Mouse (Mus musculus) right cerebral cortex, postnatal 36 days (tissue): ENCODE results near the gene Sin3b.

Source experiments
- DNase-seq, 2 experiments: peaks; one replicate each; pipeline ENCODE4 v3.0.0; 2022; ENCODE audit warnings: low spot score in 2 of 2, mixed read lengths in 1 of 2

Gene Sin3b

GRCm38 (mm10) chr8:72753781-72754180 is 30.7 kb downstream of the Sin3b start:
- DNase-seq = no peak

- no peak for DNase-seq
Measured at GRCm38 (mm10) chr8:72756031-72756430, 32.9 kb downstream of the Sin3b start.

DNA sequence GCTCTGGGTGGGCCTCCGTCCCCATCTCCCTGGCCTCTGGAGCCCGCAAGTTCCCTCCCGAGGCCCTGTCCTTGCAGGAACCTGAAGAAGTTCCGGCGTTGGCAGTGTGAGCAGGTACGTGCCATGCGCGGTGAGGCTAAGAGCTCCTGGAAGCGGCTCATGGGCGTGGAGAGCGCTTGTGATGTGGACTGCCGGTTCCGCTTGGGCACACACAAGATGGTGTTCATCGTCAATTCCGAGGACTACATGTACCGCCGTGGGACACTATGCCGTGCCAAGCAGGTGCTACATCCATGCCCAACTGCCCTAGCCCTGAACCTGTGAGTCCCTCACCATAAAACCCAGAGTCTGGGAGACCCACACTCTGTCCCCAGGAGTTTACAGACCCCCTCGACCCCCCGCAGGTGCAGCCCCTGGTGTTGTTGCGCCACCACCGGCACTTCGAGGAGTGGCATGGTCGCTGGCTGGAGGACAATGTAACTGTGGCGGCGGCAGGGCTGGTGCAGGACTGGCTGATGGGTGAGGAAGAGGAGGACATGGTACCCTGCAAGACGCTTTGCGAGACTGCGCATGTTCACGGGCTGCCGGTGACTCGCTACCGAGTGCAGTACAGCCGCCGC is 33.8 kb downstream of the Sin3b start:
- DNase-seq = no peak

DNA sequence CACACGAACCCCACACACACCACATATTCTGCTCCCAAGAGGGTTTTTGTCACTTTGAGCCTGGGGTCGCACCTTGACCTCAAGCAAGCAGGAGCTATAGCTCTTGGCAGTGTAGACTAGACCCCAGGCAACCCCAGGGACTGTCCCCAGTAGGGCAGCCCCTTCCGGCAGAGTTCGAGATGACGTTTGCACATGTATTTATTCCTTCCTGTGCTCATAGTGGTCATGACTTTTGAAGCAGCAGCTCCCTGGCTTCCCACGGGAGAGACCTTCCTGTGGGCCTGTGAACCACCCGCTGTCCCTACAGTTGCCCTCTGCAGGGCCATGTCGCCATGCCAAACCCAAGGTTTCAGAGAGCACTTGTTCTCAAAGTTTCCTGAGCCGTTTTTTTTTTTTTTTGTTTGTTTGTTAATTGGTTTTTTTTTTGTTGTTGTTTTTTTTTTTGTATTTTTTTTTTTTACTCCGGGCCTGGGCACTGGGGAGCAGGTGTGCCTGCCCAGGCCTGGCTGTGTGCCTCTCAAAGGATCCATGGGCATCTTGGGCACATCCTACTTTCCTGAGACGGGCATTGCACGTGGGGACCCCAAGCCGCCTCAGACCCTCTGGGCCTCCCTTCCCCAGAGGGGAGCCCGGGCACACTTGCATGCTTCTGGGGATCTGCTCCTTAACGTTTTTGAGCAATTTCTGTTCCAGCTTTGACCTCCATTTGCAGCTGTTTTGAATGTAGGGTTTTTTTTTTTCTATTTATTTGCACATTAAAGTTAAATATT is 34.5 kb downstream of the Sin3b start:
- no peak for DNase-seq

DNA sequence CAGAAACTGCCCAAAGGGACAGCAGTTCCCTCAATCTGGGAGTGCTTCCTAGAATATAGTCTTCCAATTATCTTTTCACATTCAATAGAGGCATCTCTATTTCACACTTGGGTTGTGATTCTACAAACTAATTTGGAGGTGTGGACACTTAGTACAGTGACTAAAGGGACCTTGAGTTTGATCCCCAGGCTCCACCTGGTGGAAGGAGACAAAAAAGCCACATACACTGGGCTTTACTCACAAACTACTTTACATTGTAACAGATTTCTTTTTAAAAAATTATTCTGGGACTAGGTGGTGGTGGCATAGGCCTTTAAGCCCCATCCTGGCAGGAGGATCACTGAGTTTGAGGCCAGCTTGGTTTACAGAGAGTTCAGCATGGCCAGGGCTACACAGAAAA is 35.2 kb downstream of the Sin3b start:
- no peak for DNase-seq

GRCm38 (mm10) chr8:72760216-72760615 is 37.1 kb downstream of the Sin3b start:
- no peak for DNase-seq

- DNase-seq = no peak
Measured at GRCm38 (mm10) chr8:72761322-72762051, 38.4 kb downstream of the Sin3b start, which contains the start of gene F2rl3. Gene F2rl3, plus strand, starts transcription at chr8:72761880.

DNA sequence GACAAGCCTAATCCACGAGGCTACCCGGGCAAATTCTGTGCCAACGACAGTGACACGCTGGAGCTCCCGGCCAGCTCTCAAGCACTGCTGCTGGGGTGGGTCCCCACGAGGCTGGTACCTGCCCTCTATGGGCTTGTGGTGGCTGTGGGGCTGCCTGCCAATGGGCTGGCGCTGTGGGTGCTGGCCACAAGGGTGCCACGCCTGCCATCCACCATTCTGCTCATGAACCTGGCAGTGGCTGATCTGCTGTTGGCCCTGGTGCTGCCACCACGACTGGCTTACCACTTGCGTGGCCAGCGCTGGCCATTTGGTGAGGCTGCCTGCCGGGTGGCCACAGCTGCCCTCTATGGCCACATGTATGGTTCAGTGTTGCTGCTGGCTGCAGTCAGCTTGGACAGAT is 39.2 kb downstream of the Sin3b start:
- no peak for DNase-seq

GRCm38 (mm10) chr8:72765696-72766095 is 42.6 kb downstream of the Sin3b start:
- no peak for DNase-seq

- DNase-seq = no peak
Measured at GRCm38 (mm10) chr8:72766777-72767176, 43.7 kb downstream of the Sin3b start.

GRCm38 (mm10) chr8:72777797-72778196 is 54.7 kb downstream of the Sin3b start:
- DNase-seq = no peak

GRCm38 (mm10) chr8:72780644-72781043 is 57.6 kb downstream of the Sin3b start:
- DNase-seq = no peak

DNA sequence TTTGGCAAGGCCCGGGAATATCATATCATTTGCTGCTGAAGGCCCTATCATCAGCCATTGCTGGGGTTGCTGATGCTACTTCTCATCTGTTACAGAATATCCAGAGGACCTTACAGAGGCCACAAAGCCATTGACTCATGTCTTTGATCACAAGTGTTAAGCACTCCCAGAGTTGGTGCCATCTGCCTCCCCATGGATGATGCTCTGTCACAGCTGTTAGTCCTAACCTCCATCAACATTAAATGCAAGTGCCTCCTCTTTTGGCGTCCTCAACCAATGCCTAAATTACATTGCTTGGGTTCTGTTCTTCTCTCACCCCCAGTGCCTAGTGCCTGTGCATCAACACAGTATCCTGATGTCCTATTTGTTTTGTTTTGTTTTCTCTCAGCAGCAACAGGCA is 78.5 kb downstream of the Sin3b start:
- no peak for DNase-seq
